Mouse (Mus musculus) CH12.LX (cell line): Measurements from ENCODE around the gene Nmur2. TPM values are rescaled to one million over a fixed set of nuclear protein-coding genes. Genes with fewer than 3 reads are reported as not detected.

Experiments used
- DNase-seq: peaks from one replicate; pipeline ENCODE4 v3.0.0-alpha.2; 2013; ENCODE audit errors: extremely low read depth
- H3K27ac ChIP-seq: 2 replicates; pipeline ENCODE4 v1.5.1; 2012; ENCODE audit warnings: low read depth, mild to moderate bottlenecking, control low read depth, moderate library complexity; ENCODE audit not compliant: insufficient read depth
- H3K27me3 ChIP-seq: replicated peaks from 2 replicates; pipeline ENCODE3; 2012; ENCODE audit warnings: inconsistent platforms
- H3K36me3 ChIP-seq, 2 experiments: replicated peaks in 1 of 2; 2 replicates each; pipeline versions ENCODE3 to v1.6.1; 2012; ENCODE audit warnings: inconsistent platforms in 1 of 2, low read length in 1 of 2, mild to moderate bottlenecking in 1 of 2, mixed read lengths in 1 of 2, moderate library complexity in 1 of 2; ENCODE audit not compliant: control insufficient read depth in 1 of 2, insufficient read depth in 1 of 2
- H3K4me1 ChIP-seq, 2 experiments: 2 replicates each; pipeline ENCODE4 v1.6.1; 2012; ENCODE audit warnings: inconsistent platforms in 1 of 2, moderate library complexity in 1 of 2; ENCODE audit not compliant: insufficient read depth in 2 of 2, control insufficient read depth in 1 of 2
- H3K4me2 ChIP-seq: 2 replicates; pipeline ENCODE4 v1.6.1; 2012; ENCODE audit warnings: low read depth, mild to moderate bottlenecking, control low read depth; ENCODE audit not compliant: poor library complexity, insufficient read depth, severe bottlenecking
- H3K4me3 ChIP-seq, 3 experiments: fragments of 150-350 bp in 1 of 3; sonication (generic) in 1 of 3; replicated peaks in 1 of 3; 2 replicates each; pipeline versions ENCODE3 to v1.5.1; 2011 to 2012; ENCODE audit warnings: low read depth in 2 of 3, low read length in 2 of 3, mild to moderate bottlenecking in 2 of 3, moderate library complexity in 2 of 3, control low read depth in 1 of 3, improper control_type of control experiment in 1 of 3, inconsistent platforms in 1 of 3, mixed read lengths in 1 of 3; ENCODE audit not compliant: poor library complexity in 1 of 3
- H3K79me2 ChIP-seq: replicated peaks from 2 replicates; pipeline ENCODE4 v1.6.1; 2012; ENCODE audit warnings: mild to moderate bottlenecking, moderate library complexity; ENCODE audit not compliant: control insufficient read depth, poor library complexity, insufficient read depth, severe bottlenecking; ENCODE audit errors: extremely low read depth
- H3K9ac ChIP-seq: 2 replicates; pipeline ENCODE4 v1.6.1; 2012; ENCODE audit warnings: low read depth, mild to moderate bottlenecking, control low read depth, moderate library complexity; ENCODE audit not compliant: insufficient read depth
- H3K9me3 ChIP-seq: replicated peaks from 2 replicates; pipeline ENCODE3; 2012; ENCODE audit warnings: low read length, inconsistent platforms, mixed read lengths
- CHD1 ChIP-seq: IDR thresholded peaks from 2 replicates; pipeline ENCODE4 v1.6.1; 2012; ENCODE audit warnings: low read depth, low read length, improper control_type of control experiment, inconsistent platforms
- CHD2 ChIP-seq: IDR thresholded peaks from 2 replicates; pipeline ENCODE4 v1.6.1; 2011; ENCODE audit warnings: low read length, improper control_type of control experiment
- CTCF ChIP-seq, 2 experiments: IDR thresholded peaks in 1 of 2; conservative IDR thresholded peaks in 1 of 2; 2 replicates each; pipeline ENCODE4 v1.5.1; 2011 to 2012; ENCODE audit warnings: low read depth in 2 of 2, low read length in 2 of 2, improper control_type of control experiment in 1 of 2, inconsistent platforms in 1 of 2, mild to moderate bottlenecking in 1 of 2, moderate library complexity in 1 of 2
- E2F4 ChIP-seq: IDR thresholded peaks from 2 replicates; pipeline ENCODE4 v1.6.1; 2011; ENCODE audit warnings: low read depth, low read length, improper control_type of control experiment; ENCODE audit not compliant: insufficient replicate concordance
- ELF1 ChIP-seq: IDR thresholded peaks from 2 replicates; pipeline ENCODE4 v1.6.1; 2014; ENCODE audit warnings: low read depth, mild to moderate bottlenecking, inconsistent platforms, low read length, improper control_type of control experiment
- ETS1 ChIP-seq: conservative IDR thresholded peaks from 2 replicates; pipeline ENCODE4 v1.6.1; 2012; ENCODE audit warnings: low read depth, mild to moderate bottlenecking, inconsistent platforms, low read length, improper control_type of control experiment, moderate library complexity
- GABPA ChIP-seq: IDR thresholded peaks from 2 replicates; pipeline ENCODE4 v1.6.1; 2012; ENCODE audit warnings: low read depth, low read length, improper control_type of control experiment, inconsistent platforms; ENCODE audit not compliant: insufficient replicate concordance
- IRF4 ChIP-seq: IDR thresholded peaks from 2 replicates; pipeline ENCODE4 v1.6.1; 2014; ENCODE audit warnings: low read depth, mild to moderate bottlenecking, inconsistent platforms, low read length, improper control_type of control experiment
- JUN ChIP-seq: IDR thresholded peaks from 2 replicates; pipeline ENCODE4 v1.6.1; 2011; ENCODE audit warnings: low read depth, mild to moderate bottlenecking, low read length, improper control_type of control experiment, moderate library complexity; ENCODE audit not compliant: insufficient read depth
- JUND ChIP-seq: conservative IDR thresholded peaks from 2 replicates; pipeline ENCODE4 v1.6.1; 2011; ENCODE audit warnings: low read depth, low read length, improper control_type of control experiment
- KAT2A ChIP-seq: IDR thresholded peaks from 2 replicates; pipeline ENCODE4 v1.6.1; 2012; ENCODE audit warnings: low read length, improper control_type of control experiment, inconsistent platforms; ENCODE audit not compliant: insufficient replicate concordance
- MAX ChIP-seq: IDR thresholded peaks from 2 replicates; pipeline ENCODE4 v1.6.1; 2011; ENCODE audit warnings: low read length, improper control_type of control experiment
- MAZ ChIP-seq: IDR thresholded peaks from 2 replicates; pipeline ENCODE4 v1.6.1; 2012; ENCODE audit warnings: low read depth, mild to moderate bottlenecking, inconsistent platforms, low read length, improper control_type of control experiment, moderate library complexity
- MEF2A ChIP-seq: IDR thresholded peaks from 2 replicates; pipeline ENCODE4 v1.6.1; 2014; ENCODE audit warnings: low read depth, mild to moderate bottlenecking, inconsistent platforms, low read length, improper control_type of control experiment, borderline replicate concordance
- MYC ChIP-seq: IDR thresholded peaks from 2 replicates; pipeline ENCODE4 v1.6.1; 2011; ENCODE audit warnings: low read depth, mild to moderate bottlenecking, improper control_type of control experiment, low read length
- NRF1 ChIP-seq: IDR thresholded peaks from 2 replicates; pipeline ENCODE4 v1.6.1; 2014; ENCODE audit warnings: low read depth, mild to moderate bottlenecking, inconsistent platforms, low read length, improper control_type of control experiment, moderate library complexity
- SIN3A ChIP-seq: IDR thresholded peaks from 2 replicates; pipeline ENCODE4 v1.6.1; 2012; ENCODE audit warnings: low read length, improper control_type of control experiment, inconsistent platforms
- SMC3 ChIP-seq: IDR thresholded peaks from 2 replicates; pipeline ENCODE4 v1.6.1; 2011; ENCODE audit warnings: low read depth, low read length, improper control_type of control experiment
- TBP ChIP-seq: conservative IDR thresholded peaks from 2 replicates; pipeline ENCODE4 v1.6.1; 2011; ENCODE audit warnings: low read depth, low read length, improper control_type of control experiment
- TCF12 ChIP-seq: IDR thresholded peaks from 2 replicates; pipeline ENCODE4 v1.6.1; 2014; ENCODE audit warnings: low read depth, mild to moderate bottlenecking, inconsistent platforms, low read length, improper control_type of control experiment
- USF2 ChIP-seq: conservative IDR thresholded peaks from 2 replicates; pipeline ENCODE4 v1.6.1; 2011; ENCODE audit warnings: low read depth, low read length, improper control_type of control experiment
- ZC3H11A ChIP-seq: IDR thresholded peaks from 2 replicates; pipeline ENCODE4 v1.6.1; 2012; ENCODE audit warnings: low read depth, mild to moderate bottlenecking, inconsistent platforms, low read length, improper control_type of control experiment
- ZKSCAN1 ChIP-seq: IDR thresholded peaks from 2 replicates; pipeline ENCODE4 v1.6.1; 2012; ENCODE audit warnings: low read depth, inconsistent platforms, low read length, improper control_type of control experiment, borderline replicate concordance
- ZMIZ1 ChIP-seq: IDR thresholded peaks from 2 replicates; pipeline ENCODE4 v1.6.1; 2012; ENCODE audit warnings: low read depth, mild to moderate bottlenecking, inconsistent platforms, low read length, improper control_type of control experiment
- dilution Hi-C: fragments of 300-500 bp; cut with MboI; formaldehyde crosslinking; loops from 2 replicates; pipeline ENCODE4 v1.14.3; 2020; ENCODE audit warnings: low sequenced_read_pairs; ENCODE audit not compliant: extremely low pct_unique_long_range_greater_than_20kb, extremely low pct_ligation_motif_present
- in situ Hi-C: fragments of 300-500 bp; cut with MboI; formaldehyde crosslinking; loops from 3 replicates; pipeline ENCODE4 v1.14.3; 2019; ENCODE audit warnings: low sequenced_read_pairs, low pct_ligation_motif_present, low pct_unique_long_range_greater_than_20kb, mixed read lengths
- polyA plus RNA-seq: library from polyadenylated mRNA; unstranded; fragments of >175 nt; gene quantifications from 2 replicates; pipeline ENCODE4 v1.2.1, GENCODE M21; 2012; ENCODE audit warnings: low read depth; ENCODE audit not compliant: insufficient read length
- total RNA-seq, 2 experiments: library from RNA; depleted of rRNA; stranded (reverse); fragments of 300-350 nt in 1 of 2; fragments of >200 nt in 1 of 2; gene quantifications; 2 replicates each; pipeline ENCODE4 v1.2.3; 2012 to 2014

Nmur2 gene
- total RNA-seq (2012; rRNA removed) (not detected in 2 replicates), total RNA-seq (2014; rRNA removed) (not detected in 2 replicates), polyA plus RNA-seq (not detected in 2 replicates)

DNA sequence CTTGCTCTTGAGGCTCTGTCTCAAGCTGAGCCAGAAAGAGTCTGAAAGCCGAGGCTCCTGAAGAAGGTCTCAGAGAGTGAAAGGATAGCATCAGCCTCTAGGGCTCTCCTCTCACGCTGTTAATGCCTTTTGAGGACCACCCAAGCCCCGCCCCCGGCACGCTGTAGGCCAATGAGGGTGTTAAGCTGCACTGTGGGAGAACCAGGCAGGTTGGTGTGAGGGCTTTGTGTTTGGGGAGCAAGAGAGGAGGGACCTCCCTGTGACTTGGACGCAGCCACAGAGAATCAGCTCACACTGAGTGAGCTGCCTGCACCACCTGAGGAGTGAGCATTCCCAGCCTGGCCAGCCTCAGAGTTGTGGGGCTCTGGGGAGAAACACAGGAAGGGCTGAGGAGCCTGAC lies at the start of gene Nmur2:
Gene Nmur2 (minus strand): TSS at position 94 of the 400 bp plus-strand sequence.
- peaks cover 9% of the 10 kb centered on the region for H3K9me3 ChIP-seq
- H3K36me3 ChIP-seq, result no peaks in the 10 kb centered on the region
- H3K27ac ChIP-seq, result no peak within 1 kb of the TSS
- H3K4me3 ChIP-seq, result no peak within 1 kb of the TSS
- TF ChIP-seq USF2, result no peak
- TF ChIP-seq SMC3, result no peak
- TF ChIP-seq CTCF (conservative IDR thresholded peaks at IDR 0.05 in 1 of 2, IDR thresholded peaks at IDR 0.05 in 1 of 2; ENCODE audit: low read depth in 2 of 2, low read length in 2 of 2), result no peak
- no peak for TF ChIP-seq TBP
- TF ChIP-seq ETS1, result no peak
- no peak for TF ChIP-seq TCF12
- no peak for TF ChIP-seq ZC3H11A
- TF ChIP-seq IRF4, result no peak
- TF ChIP-seq MAX, result no peak
- TF ChIP-seq MYC, result no peak
- no peak for TF ChIP-seq KAT2A
- TF ChIP-seq ZMIZ1, result no peak
- TF ChIP-seq JUND, result no peak
- TF ChIP-seq CHD2, result no peak
- TF ChIP-seq SIN3A, result no peak
- no peak for TF ChIP-seq E2F4
- TF ChIP-seq MEF2A, result no peak
- TF ChIP-seq JUN, result no peak
- DNase-seq, result no peak
- H3K9ac ChIP-seq, result no peak within 1 kb of the TSS
- in situ Hi-C loops (no loop called here), dilution Hi-C loops (no loop called here)
- peaks cover 62% of the 10 kb centered on the region for H3K27me3 ChIP-seq
- no peaks in the 10 kb centered on the region for H3K79me2 ChIP-seq
- no peaks in the 10 kb centered on the region for H3K4me1 ChIP-seq
- no peak within 1 kb of the TSS for H3K4me2 ChIP-seq

- H3K4me1 ChIP-seq, result no peaks in the 10 kb centered on the region
- in situ Hi-C loops, result no loop called here
- TF ChIP-seq MAZ (no peak), IRF4 (no peak), GABPA (no peak), MYC (no peak), ZKSCAN1 (no peak), NRF1 (no peak), JUND (no peak), TCF12 (no peak), CHD1 (no peak), ELF1 (no peak)
- TF ChIP-seq, all 38 proteins: peak for 0
- H3K9ac ChIP-seq, result no peak overlapping the region
- H3K4me2 ChIP-seq, result no peak overlapping the region
- dilution Hi-C loops, result no loop called here
- no peak overlapping the region for H3K4me3 ChIP-seq
- H3K27ac ChIP-seq, result no peak overlapping the region
- DNase-seq, result no peak
- H3K9me3 ChIP-seq, result no peaks in the 10 kb centered on the region
- H3K27me3 ChIP-seq, result peaks cover 65% of the 10 kb centered on the region
- no peaks in the 10 kb centered on the region for H3K36me3 ChIP-seq
- H3K79me2 ChIP-seq, result no peaks in the 10 kb centered on the region
Measured at GRCm38 (mm10) chr11:56089127-56089689, 48.4 kb upstream of the Nmur2 start.
